Mouse (Mus musculus): ENCODE results near the gene Dda1. TPM values are rescaled to one million over a fixed set of nuclear protein-coding genes. Genes with fewer than 3 reads are reported as not detected.

The Dda1 gene
- polyA plus RNA-seq, 1 experiment: 126 TPM

DNA sequence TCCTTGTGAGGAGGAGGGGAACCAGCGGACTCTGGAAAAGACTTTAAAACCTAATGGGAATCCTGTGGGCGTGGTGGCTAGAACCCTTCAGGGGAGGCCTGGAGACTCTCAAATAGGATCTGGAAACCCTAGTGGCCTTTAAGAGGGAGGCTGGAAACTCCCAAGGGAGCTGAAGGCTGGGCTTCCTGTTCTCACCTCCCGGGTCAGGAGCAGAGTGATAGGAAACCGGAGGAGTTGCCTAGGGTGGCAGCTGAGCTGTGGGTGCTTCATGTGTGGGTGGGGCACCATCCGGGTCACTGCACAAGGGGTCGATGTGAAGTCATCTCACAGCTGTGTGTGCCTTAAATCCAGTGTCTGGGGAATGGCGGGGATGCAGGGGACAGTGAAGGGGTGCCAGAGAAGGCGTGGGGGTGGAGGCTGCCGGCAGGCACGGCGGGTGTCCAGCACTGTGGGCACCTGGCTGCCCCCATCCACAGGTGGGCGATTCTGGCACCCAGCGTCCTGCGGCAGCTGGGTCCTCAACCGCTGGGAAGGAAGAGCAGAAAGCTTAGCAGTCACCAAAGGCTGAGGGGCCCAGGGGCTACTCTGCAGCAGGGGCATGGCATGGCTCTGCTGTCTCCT is 29.0 kb downstream of the Dda1 start:
- Histone ChIP-seq H3K4me1 (ENCODE audit: control insufficient read depth, insufficient read depth, low read length) (no peaks in the 10 kb centered on the region), H3K4me3 (ENCODE audit: insufficient read depth, low read length) (no peak overlapping the region), H3K27ac (ENCODE audit: insufficient read depth, low read length) (no peak overlapping the region)
- TF ChIP-seq POLR2A (IDR thresholded peaks at IDR 0.05; ENCODE audit: extremely low read depth, insufficient read depth, low read length) (no peak), CTCF (IDR thresholded peaks at IDR 0.05; ENCODE audit: extremely low read depth, insufficient read depth, low read length) (no peak)

GRCm38 (mm10) chr8:71498816-71499690 is 30.1 kb downstream of the Dda1 start:
- no peak overlapping the region for H3K27ac ChIP-seq (ENCODE audit: insufficient read depth, low read length)
- TF ChIP-seq POLR2A (IDR thresholded peaks at IDR 0.05; ENCODE audit: extremely low read depth, insufficient read depth, low read length): 0 out of 2 replicates have a peak, but pooled peaks have one; percentile 17
- no peak for TF ChIP-seq CTCF (IDR thresholded peaks at IDR 0.05; ENCODE audit: extremely low read depth, insufficient read depth, low read length)
- no peaks in the 10 kb centered on the region for H3K4me1 ChIP-seq (ENCODE audit: control insufficient read depth, insufficient read depth, low read length)
- no peak overlapping the region for H3K4me3 ChIP-seq (ENCODE audit: insufficient read depth, low read length)

DNA sequence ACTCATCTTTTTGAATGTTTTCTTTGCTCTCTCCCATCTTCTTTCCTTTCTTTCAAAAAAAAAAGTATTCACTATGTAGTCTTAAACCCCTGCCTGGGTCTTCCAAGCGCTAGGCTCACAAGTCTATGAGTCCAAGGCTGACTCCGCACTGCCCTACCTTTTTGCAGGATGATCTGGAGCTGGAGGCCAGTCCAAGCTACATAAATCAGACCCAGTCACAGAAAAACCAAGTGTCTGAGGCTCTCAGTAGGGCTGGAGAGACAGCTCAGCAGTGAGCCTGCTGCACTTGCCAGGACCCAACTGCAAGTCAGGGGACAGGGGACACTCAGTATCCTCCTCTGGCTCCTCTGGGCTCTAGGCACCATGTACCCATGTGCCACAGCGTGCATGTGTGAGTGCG is 35.4 kb downstream of the Dda1 start:
- Histone ChIP-seq H3K4me3 (ENCODE audit: insufficient read depth, low read length) (no peak overlapping the region), H3K27ac (ENCODE audit: insufficient read depth, low read length) (no peak overlapping the region), H3K4me1 (ENCODE audit: control insufficient read depth, insufficient read depth, low read length) (no peaks in the 10 kb centered on the region)
- TF ChIP-seq CTCF (IDR thresholded peaks at IDR 0.05; ENCODE audit: extremely low read depth, insufficient read depth, low read length) (no peak), POLR2A (IDR thresholded peaks at IDR 0.05; ENCODE audit: extremely low read depth, insufficient read depth, low read length) (no peak)

GRCm38 (mm10) chr8:71505326-71505725 is 36.3 kb downstream of the Dda1 start:
- H3K27ac ChIP-seq (ENCODE audit: insufficient read depth, low read length): no peak overlapping the region
- H3K4me1 ChIP-seq (ENCODE audit: control insufficient read depth, insufficient read depth, low read length): no peaks in the 10 kb centered on the region
- TF ChIP-seq POLR2A (IDR thresholded peaks at IDR 0.05; ENCODE audit: extremely low read depth, insufficient read depth, low read length) (no peak), CTCF (IDR thresholded peaks at IDR 0.05; ENCODE audit: extremely low read depth, insufficient read depth, low read length) (no peak)
- no peak overlapping the region for H3K4me3 ChIP-seq (ENCODE audit: insufficient read depth, low read length)

DNA sequence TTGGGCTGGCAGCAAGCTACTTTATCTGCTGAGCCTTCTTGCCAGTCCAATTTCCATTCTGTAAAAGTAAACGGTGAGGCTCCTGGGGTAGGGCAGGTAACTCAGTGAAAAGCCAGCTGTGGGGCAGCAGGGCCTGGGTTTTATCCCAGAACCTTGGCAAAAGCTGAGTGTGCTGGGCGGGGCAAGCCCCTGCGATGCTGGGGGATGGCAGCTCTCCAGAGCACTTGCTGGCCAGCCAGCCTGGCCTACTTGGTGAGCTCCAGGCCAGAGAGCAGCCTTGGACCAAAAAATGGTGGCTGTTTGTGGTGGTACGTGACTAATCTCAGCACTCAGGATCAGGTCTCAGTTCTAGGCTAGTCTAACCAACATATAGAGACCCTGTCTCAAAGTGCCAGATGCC is 37.0 kb downstream of the Dda1 start:
- Histone ChIP-seq H3K4me3 (ENCODE audit: insufficient read depth, low read length) (no peak overlapping the region), H3K27ac (ENCODE audit: insufficient read depth, low read length) (no peak overlapping the region), H3K4me1 (ENCODE audit: control insufficient read depth, insufficient read depth, low read length) (no peaks in the 10 kb centered on the region)
- no peak for TF ChIP-seq POLR2A (IDR thresholded peaks at IDR 0.05; ENCODE audit: extremely low read depth, insufficient read depth, low read length)
- no peak for TF ChIP-seq CTCF (IDR thresholded peaks at IDR 0.05; ENCODE audit: extremely low read depth, insufficient read depth, low read length)

GRCm38 (mm10) chr8:71507589-71508104 is 38.6 kb downstream of the Dda1 start:
- H3K27ac ChIP-seq (ENCODE audit: insufficient read depth, low read length): no peak overlapping the region
- H3K4me1 ChIP-seq (ENCODE audit: control insufficient read depth, insufficient read depth, low read length): no peaks in the 10 kb centered on the region
- H3K4me3 ChIP-seq (ENCODE audit: insufficient read depth, low read length): peak overlapping the region; percentile 55
- TF ChIP-seq POLR2A (IDR thresholded peaks at IDR 0.05; ENCODE audit: extremely low read depth, insufficient read depth, low read length): peak; percentile 65; the same call in 1 of the 2 replicates
- TF ChIP-seq CTCF (IDR thresholded peaks at IDR 0.05; ENCODE audit: extremely low read depth, insufficient read depth, low read length): no peak

- Histone ChIP-seq H3K4me1 (ENCODE audit: control insufficient read depth, insufficient read depth, low read length) (no peaks in the 10 kb centered on the region), H3K4me3 (ENCODE audit: insufficient read depth, low read length) (no peak overlapping the region), H3K27ac (ENCODE audit: insufficient read depth, low read length) (no peak overlapping the region)
- TF ChIP-seq CTCF (IDR thresholded peaks at IDR 0.05; ENCODE audit: extremely low read depth, insufficient read depth, low read length) (no peak), POLR2A (IDR thresholded peaks at IDR 0.05; ENCODE audit: extremely low read depth, insufficient read depth, low read length) (no peak)
Measured at GRCm38 (mm10) chr8:71509316-71509715, 40.3 kb downstream of the Dda1 start.

- H3K4me3 ChIP-seq (ENCODE audit: insufficient read depth, low read length): no peak within 1 kb of the TSS
- TF ChIP-seq CTCF (IDR thresholded peaks at IDR 0.05; ENCODE audit: extremely low read depth, insufficient read depth, low read length) (no peak), POLR2A (IDR thresholded peaks at IDR 0.05; ENCODE audit: extremely low read depth, insufficient read depth, low read length) (no peak)
- no peak within 1 kb of the TSS for H3K27ac ChIP-seq (ENCODE audit: insufficient read depth, low read length)
- no peaks in the 10 kb centered on the region for H3K4me1 ChIP-seq (ENCODE audit: control insufficient read depth, insufficient read depth, low read length)
Measured at GRCm38 (mm10) chr8:71511644-71512043, 42.6 kb downstream of the Dda1 start, which contains the start of gene Plvap. TSS of gene Plvap (minus strand) at chr8:71511752.

- no peak overlapping the region for H3K4me3 ChIP-seq (ENCODE audit: insufficient read depth, low read length)
- no peak overlapping the region for H3K27ac ChIP-seq (ENCODE audit: insufficient read depth, low read length)
- no peaks in the 10 kb centered on the region for H3K4me1 ChIP-seq (ENCODE audit: control insufficient read depth, insufficient read depth, low read length)
- no peak for TF ChIP-seq CTCF (IDR thresholded peaks at IDR 0.05; ENCODE audit: extremely low read depth, insufficient read depth, low read length)
- no peak for TF ChIP-seq POLR2A (IDR thresholded peaks at IDR 0.05; ENCODE audit: extremely low read depth, insufficient read depth, low read length)
Measured at GRCm38 (mm10) chr8:71513018-71513754, 44.2 kb downstream of the Dda1 start.

Measured in cortical plate, adult 2 months (tissue).